Mouse (Mus musculus) midbrain, embryonic 11.5 days (tissue): ENCODE measurements at regions not wholly inside any gene's neighbourhood (a gene's known extent, or its start where the extent isn't known, plus 50 kb on each side); places are given as distances from the start of the nearest gene placed in this dataset.

Experiments
- ATAC-seq: fragments of 200-750 bp; cut with Nextera tagmentation; 2 replicates; pipeline ENCODE4 v1.8.0; 2017; ENCODE audit warnings: moderate TSS enrichment, moderate library complexity; ENCODE audit not compliant: low FRiP score
- DNase-seq: peaks from one replicate; pipeline ENCODE4 v3.0.0; 2015; ENCODE audit warnings: low spot score; ENCODE audit errors: missing footprints
- H3K27ac ChIP-seq: fragments of 300-500 bp; sonication (generic); 2 replicates; pipeline ENCODE4 v1.5.1; 2014; ENCODE audit warnings: low read depth, low read length
- H3K27me3 ChIP-seq: fragments of 300-500 bp; sonication (generic); 2 replicates; pipeline ENCODE4 v1.6.1; 2014; ENCODE audit warnings: mild to moderate bottlenecking, low read length, moderate library complexity, mixed read lengths; ENCODE audit not compliant: control insufficient read depth, insufficient read depth
- H3K36me3 ChIP-seq: fragments of 300-500 bp; sonication (generic); 2 replicates; pipeline ENCODE4 v1.6.1; 2014; ENCODE audit warnings: mild to moderate bottlenecking, low read length, moderate library complexity, mixed read lengths; ENCODE audit not compliant: control insufficient read depth, insufficient read depth
- H3K4me1 ChIP-seq: fragments of 300-500 bp; sonication (generic); 2 replicates; pipeline ENCODE4 v1.6.1; 2014; ENCODE audit warnings: low read length; ENCODE audit not compliant: control insufficient read depth, insufficient read depth
- H3K4me2 ChIP-seq: fragments of 300-500 bp; sonication (generic); 2 replicates; pipeline ENCODE4 v1.6.1; 2014; ENCODE audit warnings: mild to moderate bottlenecking, moderate library complexity
- H3K4me3 ChIP-seq: fragments of 300-500 bp; sonication (generic); 2 replicates; pipeline ENCODE4 v1.5.1; 2014; ENCODE audit warnings: low read depth, low read length
- H3K9ac ChIP-seq: fragments of 300-500 bp; sonication (generic); 2 replicates; pipeline ENCODE4 v1.6.1; 2014; ENCODE audit warnings: low read length
- H3K9me3 ChIP-seq: fragments of 300-500 bp; sonication (generic); 2 replicates; pipeline ENCODE4 v1.6.1; 2016; ENCODE audit warnings: low read length; ENCODE audit not compliant: control insufficient read depth
- WGBS: fragments of 180-500 bp; shearing (Covaris S2); extraction: QIAGEN DNeasy Blood & Tissue Kit; methylation state at CpG from one replicate; pipeline ENCODE4 v1.1.7; 2014; 5-methylcytosine and 5-hydroxymethylcytosine counted together

DNA sequence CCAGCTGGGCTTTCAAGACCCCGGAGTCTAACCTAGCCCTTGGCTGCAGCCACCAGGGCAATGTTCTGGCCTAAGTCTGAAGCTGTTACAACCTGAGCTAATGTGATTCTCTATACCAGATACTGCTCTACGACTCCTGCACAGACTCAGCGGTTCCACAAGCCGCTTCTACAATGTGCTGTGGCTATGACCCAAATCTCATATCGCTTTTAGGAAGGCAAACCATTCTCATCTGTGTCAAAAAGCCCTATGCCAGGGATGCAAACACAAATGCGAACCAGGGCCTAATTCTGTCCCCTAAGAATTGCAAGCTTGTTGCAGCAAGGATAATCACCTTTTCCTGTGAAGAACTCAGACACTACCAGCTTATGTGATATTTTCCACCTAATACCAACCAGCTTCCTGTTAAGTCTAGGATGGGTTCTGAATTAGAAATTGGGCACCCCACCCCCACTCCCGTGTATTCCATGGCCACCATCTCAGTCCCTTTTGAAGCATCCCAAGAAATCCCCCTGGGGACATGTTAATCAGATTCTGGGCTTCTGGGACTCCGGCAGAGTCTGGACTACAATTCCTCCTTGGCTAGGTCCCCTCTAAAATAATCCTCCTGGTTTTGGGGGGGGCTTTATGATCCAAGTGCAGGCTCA lies 182.8 kb downstream of the Sox11 start:
- Histone ChIP-seq H3K4me2 (no peak overlapping the region), H3K4me1 (peaks cover 10% of the 10 kb centered on the region), H3K4me3 (no peak overlapping the region), H3K27ac (no peak overlapping the region), H3K9ac (no peak overlapping the region), H3K27me3 (no peaks in the 10 kb centered on the region), H3K36me3 (no peaks in the 10 kb centered on the region), H3K9me3 (no peaks in the 10 kb centered on the region)
- DNase-seq = peak; percentile 83
- 71% methylated on average over 8 of the region's 8 CpGs for WGBS
- ATAC-seq = no peak

DNA sequence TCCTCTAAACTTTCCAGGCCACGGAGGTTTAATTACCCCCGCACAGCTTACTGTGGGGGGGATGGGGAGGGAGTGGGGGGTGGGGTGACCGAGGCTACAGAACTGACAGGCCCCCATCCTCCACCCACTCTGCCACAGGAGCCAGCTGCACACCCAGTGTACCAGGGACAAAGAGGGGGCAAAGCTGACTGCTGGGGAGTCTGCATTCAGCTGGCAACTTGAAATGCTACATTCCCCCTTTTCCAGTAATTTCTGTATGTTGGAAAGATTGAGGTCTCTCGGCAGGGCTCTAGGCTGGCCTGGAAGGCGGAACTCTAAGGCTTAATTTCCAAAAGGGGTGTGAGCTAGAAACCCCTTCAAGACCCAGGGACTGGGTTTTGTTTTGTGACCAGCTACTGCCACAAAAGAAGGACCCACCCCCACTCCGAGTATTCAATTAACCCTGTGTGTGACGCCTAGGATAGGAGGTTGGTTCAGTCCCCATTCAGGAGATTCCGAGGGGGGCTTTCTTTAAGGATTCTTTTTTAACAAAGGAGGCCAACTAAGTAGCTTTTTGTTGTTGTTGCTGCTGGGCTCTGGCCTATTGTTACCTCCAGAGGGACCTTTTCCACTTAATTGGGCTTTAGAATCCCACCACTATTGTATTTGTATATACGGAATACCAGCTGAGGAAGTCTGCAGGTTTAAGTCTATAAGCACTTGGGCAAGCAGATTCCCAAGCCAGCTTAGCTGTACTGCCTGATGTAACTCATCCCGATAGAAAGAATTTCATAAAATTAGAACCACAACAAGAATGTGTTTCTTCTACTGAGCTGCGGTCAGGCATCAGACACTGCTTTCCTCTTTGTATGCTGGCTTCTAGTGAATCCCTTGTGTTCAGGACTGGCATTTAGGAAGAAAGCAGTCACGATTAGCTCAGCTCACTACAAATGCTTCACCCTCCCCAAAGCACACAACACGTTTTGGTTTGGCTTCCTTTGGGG lies 191.2 kb downstream of the Sox11 start:
- H3K27ac ChIP-seq = peak overlapping the region; percentile 90
- peak overlapping the region; percentile 47; the same call in 1 of the 2 replicates for H3K9ac ChIP-seq
- H3K9me3 ChIP-seq = no peaks in the 10 kb centered on the region
- 2% methylated on average over 13 of the region's 13 CpGs for WGBS
- no peaks in the 10 kb centered on the region for H3K36me3 ChIP-seq
- DNase-seq (peak; percentile 96), ATAC-seq (peak; percentile 96)
- H3K4me2 ChIP-seq = peak overlapping the region; percentile 14; the same call in 1 of the 2 replicates
- H3K4me3 ChIP-seq = no peak overlapping the region
- H3K4me1 ChIP-seq = peaks cover 32% of the 10 kb centered on the region
- no peaks in the 10 kb centered on the region for H3K27me3 ChIP-seq

DNA sequence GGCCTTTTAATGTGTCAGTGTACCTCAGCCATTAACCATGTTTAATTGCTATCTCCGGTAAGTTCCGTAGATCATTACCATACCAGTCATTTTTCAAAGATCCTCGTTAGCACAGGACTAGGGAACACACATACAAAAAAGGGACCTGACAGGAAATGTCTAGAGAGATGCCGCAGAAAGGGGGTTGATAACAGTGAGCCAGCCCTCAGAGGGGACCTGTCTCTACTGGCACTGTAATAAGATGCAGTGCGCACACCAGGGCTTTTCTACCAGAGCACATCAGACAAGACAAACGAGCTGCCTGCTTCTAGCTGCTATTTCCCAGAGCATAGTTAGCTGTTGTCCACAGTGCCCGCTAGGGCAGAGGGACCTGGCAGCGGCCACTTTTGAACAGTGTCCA lies 199.1 kb downstream of the Sox11 start:
- H3K36me3 ChIP-seq = no peaks in the 10 kb centered on the region
- no peak overlapping the region for H3K27ac ChIP-seq
- no peak overlapping the region for H3K9ac ChIP-seq
- DNase-seq (no peak), ATAC-seq (no peak)
- no peaks in the 10 kb centered on the region for H3K27me3 ChIP-seq
- no peak overlapping the region for H3K4me3 ChIP-seq
- 93% methylated on average over 8 of the region's 8 CpGs for WGBS
- H3K4me1 ChIP-seq = peaks cover 29% of the 10 kb centered on the region
- H3K9me3 ChIP-seq = no peaks in the 10 kb centered on the region
- H3K4me2 ChIP-seq = no peak overlapping the region

DNA sequence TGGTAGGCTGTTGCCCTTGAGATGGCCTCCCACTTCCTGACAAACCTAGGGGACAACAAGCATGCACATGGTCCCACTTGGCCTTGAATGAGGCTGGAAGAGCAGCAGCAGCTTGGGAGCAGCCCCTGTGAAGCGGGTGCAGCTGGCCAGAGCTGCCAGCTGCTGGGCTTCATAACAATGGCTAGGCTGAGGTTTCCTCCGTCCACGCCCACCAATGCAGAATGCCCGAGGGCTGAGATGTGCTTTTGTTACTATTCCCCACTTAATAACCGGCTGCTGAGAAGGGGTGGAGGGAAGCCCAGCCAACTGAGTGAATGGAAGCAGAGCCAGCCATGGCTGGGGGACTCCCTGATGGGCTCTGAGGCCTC lies 202.1 kb downstream of the Sox11 start:
- Histone ChIP-seq H3K9ac (peak overlapping the region; percentile 17; the same call in 1 of the 2 replicates), H3K4me1 (peaks cover 44% of the 10 kb centered on the region), H3K9me3 (no peaks in the 10 kb centered on the region), H3K36me3 (no peaks in the 10 kb centered on the region), H3K4me2 (peak overlapping the region; percentile 16; the same call in 1 of the 2 replicates), H3K27ac (peak overlapping the region; percentile 96), H3K4me3 (peak overlapping the region; percentile 11), H3K27me3 (no peaks in the 10 kb centered on the region)
- 9% methylated on average over 5 of the region's 5 CpGs for WGBS
- peak; percentile 96 for DNase-seq
- ATAC-seq = peak; percentile 84

DNA sequence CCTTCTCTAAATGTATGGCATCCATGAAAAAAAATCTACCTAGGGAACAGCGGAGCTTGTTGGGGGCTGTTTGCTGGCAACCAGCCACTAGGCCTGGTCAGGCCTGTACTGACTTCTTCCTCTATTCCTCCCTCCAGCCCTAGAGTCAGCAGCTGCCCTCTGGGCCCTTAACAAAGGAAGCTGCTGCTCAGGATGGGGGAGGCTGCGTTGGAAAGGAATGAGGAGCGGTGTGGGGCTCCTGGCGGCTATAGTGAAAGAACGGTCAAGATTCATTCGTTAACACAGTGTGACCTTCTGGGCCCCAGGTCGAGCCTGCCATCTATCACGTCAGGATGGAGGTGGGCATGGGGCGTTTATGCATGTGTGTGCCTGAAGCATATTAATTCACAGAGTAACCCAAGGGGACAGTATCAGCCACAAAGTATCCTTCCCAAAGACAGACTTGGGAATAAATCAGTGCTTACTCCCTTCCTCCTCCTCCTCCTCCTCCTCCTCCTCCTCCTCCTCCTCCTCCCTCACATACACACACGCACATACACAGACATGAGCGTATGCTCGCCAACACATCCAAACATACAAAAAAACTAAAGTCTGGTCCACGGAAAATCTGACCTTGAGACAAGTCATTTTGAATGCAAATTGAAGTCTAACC lies 202.6 kb downstream of the Sox11 start:
- peak; percentile 96 for DNase-seq
- peak; percentile 86 for ATAC-seq
- H3K4me1 ChIP-seq = peaks cover 44% of the 10 kb centered on the region
- no peaks in the 10 kb centered on the region for H3K36me3 ChIP-seq
- peak overlapping the region; percentile 60 for H3K9ac ChIP-seq
- H3K27me3 ChIP-seq = no peaks in the 10 kb centered on the region
- peak overlapping the region; percentile 96 for H3K27ac ChIP-seq
- WGBS = 17% methylated on average over 11 of the region's 13 CpGs
- H3K4me2 ChIP-seq = peak overlapping the region; percentile 39
- no peaks in the 10 kb centered on the region for H3K9me3 ChIP-seq
- H3K4me3 ChIP-seq = peak overlapping the region; percentile 11

DNA sequence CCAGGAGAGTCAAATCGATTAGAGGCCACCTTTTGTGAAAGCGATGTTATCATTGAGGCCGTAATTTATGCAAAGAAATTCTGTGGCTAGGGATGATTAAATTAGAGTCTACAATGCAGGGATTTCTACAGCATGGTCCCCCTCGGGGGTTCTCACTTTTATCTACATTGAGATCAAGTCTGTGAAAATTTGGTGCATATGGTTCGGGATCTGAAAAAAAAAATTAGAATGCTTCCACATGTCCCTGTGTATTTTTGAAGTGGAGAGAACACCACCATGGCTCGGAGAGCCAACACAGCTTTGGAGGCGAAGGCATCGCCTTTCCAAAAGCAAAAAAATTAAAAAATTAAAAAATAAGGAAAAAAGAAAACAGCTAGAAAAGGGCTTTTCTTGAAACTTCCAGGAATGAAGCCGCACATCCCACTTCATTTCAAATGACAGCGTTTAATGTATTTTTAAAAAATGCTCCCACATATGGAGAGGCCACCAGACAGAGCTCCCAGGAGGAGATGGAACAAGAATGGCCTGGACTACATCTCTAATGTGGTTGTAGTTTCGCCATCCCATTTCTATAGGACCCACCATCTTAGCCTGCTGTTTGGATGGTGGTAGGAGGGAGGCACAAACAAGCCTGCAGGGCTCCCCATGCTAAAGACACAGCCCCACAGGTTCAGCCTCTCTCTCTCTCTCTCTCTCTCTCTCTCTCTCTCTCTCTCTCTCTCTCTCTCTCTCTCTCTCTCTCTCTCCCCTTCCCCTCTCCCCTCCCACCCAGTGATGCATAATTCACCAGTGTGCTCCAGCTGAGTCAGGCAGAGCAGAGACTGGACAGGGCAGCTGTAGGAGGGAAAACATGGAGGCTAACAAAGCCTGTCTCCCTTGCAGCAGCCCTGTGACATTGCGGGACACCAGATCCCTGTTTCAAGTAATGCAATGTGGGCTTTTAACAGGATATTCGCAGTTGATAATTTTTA lies 203.4 kb downstream of the Sox11 start:
- H3K4me2 ChIP-seq = peak overlapping the region; percentile 39
- ATAC-seq (peak; percentile 85), DNase-seq (peak; percentile 92)
- H3K36me3 ChIP-seq = no peaks in the 10 kb centered on the region
- 55% methylated on average over 13 of the region's 13 CpGs for WGBS
- H3K9me3 ChIP-seq = no peaks in the 10 kb centered on the region
- no peaks in the 10 kb centered on the region for H3K27me3 ChIP-seq
- peak overlapping the region; percentile 96 for H3K27ac ChIP-seq
- H3K4me1 ChIP-seq = peaks cover 46% of the 10 kb centered on the region
- no peak overlapping the region for H3K4me3 ChIP-seq
- H3K9ac ChIP-seq = peak overlapping the region; percentile 60

DNA sequence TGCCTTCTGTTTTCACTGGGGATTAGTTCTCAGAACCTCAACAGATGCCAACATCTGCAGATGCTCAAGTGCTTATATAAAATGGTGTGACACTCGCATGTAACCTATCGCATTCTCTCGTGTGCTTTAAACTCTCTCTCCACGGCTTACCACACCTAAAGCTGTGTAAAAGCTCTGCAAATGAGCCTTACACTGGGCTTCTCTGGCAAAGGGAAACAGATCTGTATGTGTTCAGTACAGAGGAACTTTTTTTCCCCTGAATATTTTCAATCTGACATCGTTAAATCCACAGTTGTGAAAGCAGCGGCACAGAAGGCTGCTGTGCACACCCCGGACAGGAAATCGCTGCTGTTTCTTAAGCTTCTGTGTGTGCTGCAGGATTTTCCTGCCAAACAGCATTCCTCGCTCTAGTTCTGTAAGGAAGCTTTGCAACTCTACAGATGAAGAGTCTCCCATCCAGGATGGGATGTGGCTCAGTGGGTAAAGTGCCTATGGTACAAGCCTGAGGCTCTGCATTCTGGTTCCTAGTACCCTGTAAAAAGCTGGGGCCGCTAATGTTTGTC lies 206.3 kb downstream of the Sox11 start:
- WGBS = 70% methylated on average over 10 of the region's 10 CpGs
- H3K4me2 ChIP-seq = no peak overlapping the region
- ATAC-seq = no peak
- no peak for DNase-seq
- H3K9me3 ChIP-seq = no peaks in the 10 kb centered on the region
- peaks cover 43% of the 10 kb centered on the region for H3K4me1 ChIP-seq
- H3K9ac ChIP-seq = no peak overlapping the region
- no peaks in the 10 kb centered on the region for H3K27me3 ChIP-seq
- no peaks in the 10 kb centered on the region for H3K36me3 ChIP-seq
- no peak overlapping the region for H3K4me3 ChIP-seq
- H3K27ac ChIP-seq = no peak overlapping the region

DNA sequence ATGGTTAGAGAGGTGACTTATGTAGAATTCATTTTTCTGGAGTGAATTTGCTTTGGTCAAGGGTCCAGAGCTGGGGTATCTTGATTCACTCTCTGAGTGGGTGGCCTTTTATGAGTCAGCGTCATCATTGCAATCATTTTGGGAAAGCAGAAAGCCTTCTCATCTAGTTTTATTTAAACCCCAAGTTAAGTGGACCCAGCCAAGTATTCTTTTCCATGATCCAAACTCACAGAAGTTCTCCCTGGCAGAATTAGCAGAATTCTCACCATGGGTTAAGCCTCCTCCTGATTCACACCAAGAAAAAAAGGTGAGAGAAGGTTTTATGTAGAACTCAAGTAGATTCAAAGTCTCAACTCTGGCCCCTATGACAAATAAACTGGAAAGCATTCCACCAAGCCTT lies 211.8 kb downstream of the Sox11 start:
- Histone ChIP-seq H3K27ac (no peak overlapping the region), H3K27me3 (no peaks in the 10 kb centered on the region), H3K4me1 (peaks cover 5% of the 10 kb centered on the region; the same call in 1 of the 2 replicates), H3K4me3 (no peak overlapping the region), H3K4me2 (no peak overlapping the region), H3K36me3 (no peaks in the 10 kb centered on the region), H3K9ac (no peak overlapping the region), H3K9me3 (no peaks in the 10 kb centered on the region)
- 96% methylated on average over 1 of the region's 1 CpGs for whole genome bisulfite sequencing
- ATAC-seq (no peak), DNase-seq (no peak)
